Comparison of ENCODE assay signal across 13 mouse cellular contexts in the genomic region with DNA sequence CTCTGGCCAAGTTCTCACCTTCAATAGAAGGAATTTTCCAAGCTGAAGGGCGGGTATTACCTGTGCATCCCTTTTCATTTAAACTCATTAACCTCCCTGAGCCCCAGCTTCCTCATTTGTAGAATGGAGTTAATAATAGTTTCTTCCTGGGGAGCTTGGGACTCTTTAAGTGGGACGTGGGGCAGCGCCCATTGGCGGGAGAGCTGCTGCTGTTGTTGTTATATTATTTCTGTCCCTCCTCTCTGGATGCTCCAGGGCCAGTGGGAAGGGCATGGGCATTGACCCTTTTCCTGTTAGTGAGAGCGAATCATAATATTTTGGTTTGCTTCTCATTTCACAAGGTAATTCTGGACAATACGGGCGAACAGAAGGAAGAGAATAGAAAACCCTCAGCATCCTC. TPM values are rescaled to one million over a fixed set of nuclear protein-coding genes. Genes with fewer than 3 reads are reported as not detected.
A peak's percentile ranks its signal among the peaks of the same experiment; 100 is the strongest.
DNase-seq lines count a peak whose midpoint lies in the region; ATAC-seq lines count a peak whose summit lies in the region.
"Had no signal": no experiment of that assay in that cellular context is flagged by ENCODE, and none has a peak within 500 bp of the region (broad histone marks: within the 10 kb centered on the region; RNA-seq: fewer than 3 reads in every experiment).

No protein-coding gene starts in this region.

- 0 out of 2 replicates have a peak overlapping the region, but pooled peaks have one; percentile 6 for H3K27ac ChIP-seq in heart, embryonic 12.5 days (ENCODE audit: poor library complexity, severe bottlenecking)
- H3K27ac ChIP-seq in midbrain, embryonic 13.5 days, result 0 out of 2 replicates have a peak overlapping the region, but pooled peaks have one; percentile 15
- H3K27ac ChIP-seq in midbrain, embryonic 10.5 days (replicated peaks), result no peak overlapping the region
- peak overlapping the region; percentile 27; the same call in 1 of the 2 replicates for H3K27ac ChIP-seq in hindbrain, embryonic 15.5 days (replicated peaks)
- H3K27ac ChIP-seq: left cerebral cortex, adult 2 months had no signal

- H3K9ac ChIP-seq in heart, embryonic 12.5 days, result no peak overlapping the region
- H3K9ac ChIP-seq in midbrain, embryonic 13.5 days (replicated peaks), result no peak overlapping the region
- H3K9ac ChIP-seq in hindbrain, embryonic 15.5 days, result no peak overlapping the region
- H3K9ac ChIP-seq: intestine, embryonic 15.5 days had no signal

- no peak overlapping the region for H3K4me2 ChIP-seq in heart, embryonic 12.5 days
- no peak overlapping the region for H3K4me2 ChIP-seq in midbrain, embryonic 13.5 days (replicated peaks)
- no peak overlapping the region for H3K4me2 ChIP-seq in hindbrain, embryonic 15.5 days
- H3K4me2 ChIP-seq: intestine, embryonic 15.5 days had no signal

- WGBS in heart, embryonic 12.5 days, result 67% methylated on average over 7 of the region's 7 CpGs
- 85% methylated on average over 7 of the region's 7 CpGs for WGBS in midbrain, embryonic 13.5 days
- 78% methylated on average over 7 of the region's 7 CpGs for WGBS in midbrain, embryonic 10.5 days
- 63% methylated on average over 7 of the region's 7 CpGs for WGBS in hindbrain, embryonic 15.5 days

- H3K4me1 ChIP-seq in heart, embryonic 12.5 days (replicated peaks), result peaks cover 51% of the 10 kb centered on the region
- H3K4me1 ChIP-seq in midbrain, embryonic 13.5 days (replicated peaks), result peaks cover 35% of the 10 kb centered on the region
- peaks cover 20% of the 10 kb centered on the region for H3K4me1 ChIP-seq in midbrain, embryonic 10.5 days
- H3K4me1 ChIP-seq in hindbrain, embryonic 15.5 days (replicated peaks), result peaks cover 38% of the 10 kb centered on the region

- no peak overlapping the region for H3K4me3 ChIP-seq in heart, embryonic 12.5 days
- H3K4me3 ChIP-seq in midbrain, embryonic 13.5 days (replicated peaks), result no peak overlapping the region
- H3K4me3 ChIP-seq in midbrain, embryonic 10.5 days, result no peak overlapping the region
- no peak overlapping the region for H3K4me3 ChIP-seq in hindbrain, embryonic 15.5 days
- H3K4me3 ChIP-seq: intestine, embryonic 15.5 days; left cerebral cortex, adult 2 months; myocyte had no signal

- DNase-seq in heart, adult 8-10 months (ENCODE audit: low spot score), result no peak
- no peak for DNase-seq in midbrain, embryonic 10.5 days (ENCODE audit: low spot score)
- no peak for DNase-seq in cerebellum, adult 18-20 months
- DNase-seq: gastrocnemius, postnatal 10 days; lung, postnatal 36 days; thymus, postnatal 25 days had no signal

- ATAC-seq in heart, embryonic 12.5 days (ENCODE audit: insufficient number of reproducible peaks, low FRiP score), result no peak
- no peak for ATAC-seq in midbrain, embryonic 13.5 days
- no peak for ATAC-seq in hindbrain, embryonic 15.5 days (ENCODE audit: low FRiP score, low read depth)
- ATAC-seq in erythroblast, adult 5-6 weeks (replicated peaks; ENCODE audit: low FRiP score, poor library complexity, severe bottlenecking), result no peak

- peaks cover 68% of the 10 kb centered on the region for H3K27me3 ChIP-seq in heart, embryonic 12.5 days (replicated peaks)
- no peaks in the 10 kb centered on the region for H3K27me3 ChIP-seq in midbrain, embryonic 13.5 days
- no peaks in the 10 kb centered on the region for H3K27me3 ChIP-seq in midbrain, embryonic 10.5 days (ENCODE audit: low read depth, poor library complexity, severe bottlenecking)
- H3K27me3 ChIP-seq in hindbrain, embryonic 15.5 days, result no peaks in the 10 kb centered on the region
- H3K27me3 ChIP-seq: intestine, embryonic 15.5 days had no signal

- H3K36me3 ChIP-seq in heart, embryonic 12.5 days, result no peaks in the 10 kb centered on the region
- H3K36me3 ChIP-seq in midbrain, embryonic 13.5 days, result no peaks in the 10 kb centered on the region
- H3K36me3 ChIP-seq in midbrain, embryonic 10.5 days, result no peaks in the 10 kb centered on the region
- H3K36me3 ChIP-seq in hindbrain, embryonic 15.5 days, result no peaks in the 10 kb centered on the region
- H3K36me3 ChIP-seq: intestine, embryonic 15.5 days had no signal

- no peaks in the 10 kb centered on the region for H3K9me3 ChIP-seq in heart, embryonic 12.5 days (replicated peaks)
- peaks cover 3% of the 10 kb centered on the region; the same call in 1 of the 2 replicates for H3K9me3 ChIP-seq in midbrain, embryonic 13.5 days
- no peaks in the 10 kb centered on the region for H3K9me3 ChIP-seq in midbrain, embryonic 10.5 days (replicated peaks)
- no peaks in the 10 kb centered on the region for H3K9me3 ChIP-seq in hindbrain, embryonic 15.5 days
- H3K9me3 ChIP-seq: intestine, embryonic 15.5 days had no signal

RNA-seq across cellular contexts. Expression of gene Rgs3, which starts 47.3 kb away (rescaled TPM):
- 60.5 and 73.7 TPM in 2 replicates for polyA plus RNA-seq in heart, embryonic 12.5 days (2016; fragmentation: Nextera tagmentation; extraction: Ambion mirVana)
- total RNA-seq in heart, adult 8-10 months (2022), result 10 to 100 TPM; 25.6 to 34.3 (median 30.5) TPM
- polyA plus RNA-seq in midbrain, embryonic 13.5 days (2015; fragmentation: Nextera tagmentation; extraction: Ambion mirVana), result 65.9 and 70.0 TPM in 2 replicates
- polyA plus RNA-seq in midbrain, embryonic 10.5 days (2016; fragmentation: Nextera tagmentation; extraction: Ambion mirVana), result 29.4 and 41.1 TPM in 2 replicates
- 63.5 and 69.3 TPM in 2 replicates for polyA plus RNA-seq in hindbrain, embryonic 15.5 days (2015; fragmentation: Nextera tagmentation; extraction: Ambion mirVana)
- 13.4 and 18.8 TPM in 2 replicates for total RNA-seq in erythroblast, adult 5-6 weeks (2015; ENCODE audit: low replicate concordance)
- total RNA-seq in erythroblast, adult 5-6 weeks (2017; ENCODE audit: low replicate concordance), result 2.5 and 4.5 TPM in 2 replicates
